Mouse (Mus musculus) E14TG2a.4 (cell line): ENCODE results near the gene Izumo4.

Source experiments
- H3K27me3 ChIP-seq: 2 replicates; pipeline ENCODE4 v1.6.1; 2014; ENCODE audit warnings: low read length, control low read depth; ENCODE audit not compliant: insufficient read depth
- H3K36me3 ChIP-seq: 2 replicates; pipeline ENCODE4 v1.6.1; 2014; ENCODE audit warnings: low read length, control low read depth; ENCODE audit not compliant: insufficient read depth
- H3K4me1 ChIP-seq: replicated peaks from 2 replicates; pipeline ENCODE4 v1.6.1; 2014; ENCODE audit warnings: low read depth, low read length, control low read depth
- H3K4me3 ChIP-seq: replicated peaks from 2 replicates; pipeline ENCODE4 v1.5.1; 2014; ENCODE audit warnings: mild to moderate bottlenecking, low read length
- H3K9me3 ChIP-seq: 2 replicates; pipeline ENCODE4 v1.6.1; 2014; ENCODE audit warnings: low read length, control low read depth
- CTCF ChIP-seq: conservative IDR thresholded peaks from 2 replicates; pipeline ENCODE4 v1.5.1; 2014; ENCODE audit warnings: low read length
- NANOG ChIP-seq: IDR thresholded peaks from 2 replicates; pipeline ENCODE4 v1.6.1; 2014; ENCODE audit warnings: borderline replicate concordance, low read length, mixed read lengths
- POU5F1 ChIP-seq: IDR thresholded peaks from 2 replicates; pipeline ENCODE4 v1.6.1; 2014; ENCODE audit warnings: low read length, borderline replicate concordance

Izumo4 gene

DNA sequence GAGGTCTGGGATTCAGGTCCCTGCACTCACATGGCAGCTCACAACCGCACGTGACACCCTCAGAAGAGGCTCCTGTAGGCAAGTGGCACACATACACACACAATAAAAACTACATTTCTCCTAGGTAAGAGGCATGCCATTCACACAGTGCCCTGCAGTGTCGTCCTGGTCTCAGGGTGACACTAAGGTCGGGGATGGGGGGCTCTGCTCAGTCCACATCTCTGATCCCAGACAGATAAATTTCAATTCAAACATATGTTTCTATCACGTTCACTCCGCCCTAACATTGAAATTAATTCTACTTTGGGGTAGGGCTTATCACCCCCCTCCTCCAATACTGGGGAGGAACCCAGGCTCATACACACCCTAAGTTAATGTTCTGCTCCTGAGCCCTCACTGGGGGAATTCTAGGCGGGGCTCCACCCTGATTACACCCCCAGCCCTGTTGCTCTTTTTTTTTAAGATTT lies 1.9 kb upstream of the Izumo4 start:
- peak overlapping the region; percentile 89 for H3K4me3 ChIP-seq
- no peaks in the 10 kb centered on the region for H3K27me3 ChIP-seq
- peaks cover 79% of the 10 kb centered on the region for H3K4me1 ChIP-seq
- peaks cover 33% of the 10 kb centered on the region for H3K36me3 ChIP-seq
- no peaks in the 10 kb centered on the region for H3K9me3 ChIP-seq
- TF ChIP-seq POU5F1, result no peak
- TF ChIP-seq NANOG, result no peak
- TF ChIP-seq CTCF, result no peak

DNA sequence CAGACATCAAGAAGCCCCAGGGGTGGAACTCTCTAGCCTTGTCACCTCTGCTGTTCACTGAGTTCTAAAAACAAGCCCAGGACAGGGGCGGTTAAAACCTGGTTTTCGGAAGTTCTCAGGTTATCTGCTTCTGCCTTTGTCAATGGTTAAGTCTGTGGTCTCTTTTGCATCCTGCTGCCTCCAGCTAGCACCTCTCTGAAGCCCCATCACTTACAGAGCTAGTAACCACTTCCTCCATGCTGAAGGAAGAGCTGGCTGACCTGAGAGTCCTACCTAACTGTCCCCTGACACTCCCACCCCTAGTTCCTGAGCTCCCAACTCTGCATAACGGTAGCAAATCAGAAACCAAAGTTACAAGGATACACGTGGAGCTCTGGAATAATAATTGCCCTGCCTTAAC lies 1.3 kb upstream of the Izumo4 start:
- TF ChIP-seq NANOG, result no peak
- TF ChIP-seq POU5F1, result no peak
- TF ChIP-seq CTCF, result no peak
- Histone ChIP-seq H3K4me1 (peaks cover 78% of the 10 kb centered on the region), H3K36me3 (peaks cover 39% of the 10 kb centered on the region), H3K27me3 (no peaks in the 10 kb centered on the region), H3K4me3 (peak overlapping the region; percentile 89), H3K9me3 (no peaks in the 10 kb centered on the region)

DNA sequence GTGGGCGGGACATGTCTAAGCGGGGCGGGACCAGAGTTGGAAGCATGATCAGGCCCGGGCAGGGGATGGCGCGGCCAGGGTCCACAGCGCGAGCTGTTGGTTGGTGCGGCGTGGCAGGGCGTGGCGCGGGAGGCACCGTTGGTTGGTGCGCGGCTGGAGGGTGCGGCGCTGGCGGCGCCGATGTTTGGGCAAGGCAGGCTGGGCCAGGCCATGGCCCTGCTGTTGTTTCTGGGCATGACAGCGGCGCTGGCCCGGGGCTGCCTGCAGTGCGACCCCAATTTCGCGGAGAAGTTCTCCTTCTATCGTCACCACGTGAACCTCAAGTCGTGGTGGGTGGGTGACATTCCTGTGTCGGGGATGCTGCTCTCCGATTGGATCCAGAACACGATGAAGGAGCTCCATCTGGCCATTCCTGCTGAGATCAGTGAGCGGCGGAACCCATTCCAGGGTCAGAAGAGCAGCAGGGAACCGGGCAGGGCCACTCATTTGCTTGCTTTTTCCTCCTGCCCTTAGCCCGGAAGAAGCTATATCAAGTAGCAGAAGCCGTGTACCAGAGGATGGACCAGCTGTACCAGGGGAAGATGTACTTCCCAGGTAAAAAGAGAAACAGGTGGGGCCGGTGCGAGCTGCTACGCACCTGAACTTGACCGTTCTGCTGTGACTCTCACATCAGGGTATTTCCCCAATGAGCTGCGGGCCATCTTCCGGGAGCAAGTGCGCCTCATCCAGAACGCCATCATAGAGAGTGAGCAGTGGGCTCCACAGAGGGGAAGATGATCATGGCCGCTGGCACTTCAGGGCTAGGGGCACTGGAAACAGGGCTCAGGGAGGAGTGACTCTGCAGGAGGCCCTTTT lies 779 bp downstream of the Izumo4 start:
- Histone ChIP-seq H3K4me1 (peaks cover 59% of the 10 kb centered on the region), H3K36me3 (peaks cover 56% of the 10 kb centered on the region), H3K4me3 (peak overlapping the region; percentile 89), H3K9me3 (no peaks in the 10 kb centered on the region), H3K27me3 (no peaks in the 10 kb centered on the region)
- no peak for TF ChIP-seq POU5F1
- no peak for TF ChIP-seq NANOG

DNA sequence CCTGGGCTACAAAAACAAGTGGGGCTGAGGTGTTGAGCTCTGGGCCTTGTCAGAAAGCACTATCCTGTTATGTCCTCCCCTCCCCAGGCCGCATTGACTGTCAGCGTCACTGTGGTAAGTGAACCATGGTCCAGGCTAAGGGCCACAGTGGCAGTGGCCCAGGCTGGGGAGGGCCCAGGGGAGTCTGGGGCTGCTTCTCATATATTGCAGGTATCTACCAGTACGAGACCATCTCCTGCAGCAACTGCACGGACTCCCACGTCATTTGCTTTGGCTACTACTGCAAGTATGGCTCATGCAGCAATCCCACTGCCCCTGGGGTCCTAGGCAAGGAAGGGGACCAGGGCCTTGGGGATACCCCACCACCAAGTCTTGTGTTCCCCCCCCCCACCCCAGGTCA lies 1.7 kb downstream of the Izumo4 start:
- peaks cover 56% of the 10 kb centered on the region for H3K36me3 ChIP-seq
- peaks cover 50% of the 10 kb centered on the region for H3K4me1 ChIP-seq
- H3K9me3 ChIP-seq, result no peaks in the 10 kb centered on the region
- TF ChIP-seq CTCF (no peak), POU5F1 (no peak), NANOG (no peak)
- H3K4me3 ChIP-seq, result peak overlapping the region; percentile 89
- no peaks in the 10 kb centered on the region for H3K27me3 ChIP-seq

DNA sequence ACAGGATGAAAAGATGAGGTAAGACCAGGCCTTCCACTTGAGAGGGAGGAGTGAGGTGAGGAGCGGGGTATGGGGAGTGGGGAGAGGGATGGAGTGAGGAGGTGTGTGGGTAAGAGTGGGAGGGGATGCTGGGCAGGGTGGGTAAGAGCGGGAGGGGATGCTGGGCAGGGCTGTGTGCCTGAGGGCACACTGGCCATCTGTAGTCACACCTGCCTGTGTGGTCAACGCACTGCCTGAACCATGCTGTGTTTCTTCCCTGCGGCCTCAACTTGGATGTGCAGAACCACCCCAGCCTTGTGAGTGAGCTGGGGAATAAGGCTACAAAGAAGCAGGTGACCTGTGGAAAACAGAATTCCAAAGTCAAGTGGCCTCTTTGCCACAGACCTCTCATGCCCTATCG lies 2.4 kb downstream of the Izumo4 start:
- Histone ChIP-seq H3K9me3 (no peaks in the 10 kb centered on the region), H3K4me1 (peaks cover 52% of the 10 kb centered on the region), H3K36me3 (peaks cover 57% of the 10 kb centered on the region), H3K27me3 (no peaks in the 10 kb centered on the region), H3K4me3 (no peak overlapping the region)
- TF ChIP-seq NANOG, result no peak
- no peak for TF ChIP-seq POU5F1
- TF ChIP-seq CTCF, result no peak

DNA sequence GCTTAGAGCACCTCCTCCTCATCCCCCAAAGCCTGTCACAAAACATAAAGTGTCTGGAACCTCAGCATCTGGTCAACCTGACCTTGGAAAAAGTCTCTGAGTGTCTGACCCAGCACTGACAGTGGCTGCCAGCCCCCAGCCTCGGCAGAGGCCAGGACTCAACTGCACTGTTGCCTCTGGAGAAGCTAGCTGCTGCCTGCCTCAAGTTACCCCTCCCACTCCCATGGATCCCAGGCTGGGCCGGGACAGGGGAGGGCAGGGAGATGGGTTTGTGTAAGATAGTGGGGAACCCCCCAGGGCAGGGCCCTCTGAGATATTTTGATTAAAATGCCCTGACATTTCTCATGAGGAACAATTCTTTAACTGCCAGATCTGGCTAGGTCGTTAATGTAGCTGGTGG lies 3.0 kb downstream of the Izumo4 start:
- Histone ChIP-seq H3K9me3 (no peaks in the 10 kb centered on the region), H3K27me3 (no peaks in the 10 kb centered on the region), H3K36me3 (peaks cover 64% of the 10 kb centered on the region), H3K4me3 (no peak overlapping the region), H3K4me1 (peaks cover 48% of the 10 kb centered on the region)
- TF ChIP-seq NANOG, result no peak
- no peak for TF ChIP-seq CTCF
- TF ChIP-seq POU5F1, result no peak

DNA sequence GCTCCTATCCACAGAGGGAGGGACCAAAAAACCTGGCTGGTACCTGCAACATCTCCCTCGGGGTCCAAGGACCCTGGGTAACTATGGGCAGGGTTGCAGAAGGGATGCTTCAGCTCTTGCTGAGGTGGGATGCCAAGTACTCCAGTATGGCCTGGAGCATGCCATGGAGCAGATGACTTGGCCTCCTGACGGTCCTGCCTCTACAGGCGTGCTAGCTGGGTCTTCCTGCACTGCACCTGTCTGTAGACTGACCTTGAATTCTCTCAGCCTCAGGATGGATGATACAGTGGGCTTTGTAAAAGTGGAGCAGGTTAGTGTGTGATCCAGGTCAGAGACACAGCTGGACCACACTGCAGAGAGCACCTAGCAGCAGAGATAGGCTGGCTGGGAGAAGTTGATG lies 3.5 kb downstream of the Izumo4 start:
- TF ChIP-seq CTCF, result no peak
- TF ChIP-seq NANOG, result no peak
- no peak for TF ChIP-seq POU5F1
- H3K27me3 ChIP-seq, result no peaks in the 10 kb centered on the region
- no peaks in the 10 kb centered on the region for H3K9me3 ChIP-seq
- no peak overlapping the region for H3K4me3 ChIP-seq
- peaks cover 43% of the 10 kb centered on the region for H3K4me1 ChIP-seq
- H3K36me3 ChIP-seq, result peaks cover 68% of the 10 kb centered on the region

DNA sequence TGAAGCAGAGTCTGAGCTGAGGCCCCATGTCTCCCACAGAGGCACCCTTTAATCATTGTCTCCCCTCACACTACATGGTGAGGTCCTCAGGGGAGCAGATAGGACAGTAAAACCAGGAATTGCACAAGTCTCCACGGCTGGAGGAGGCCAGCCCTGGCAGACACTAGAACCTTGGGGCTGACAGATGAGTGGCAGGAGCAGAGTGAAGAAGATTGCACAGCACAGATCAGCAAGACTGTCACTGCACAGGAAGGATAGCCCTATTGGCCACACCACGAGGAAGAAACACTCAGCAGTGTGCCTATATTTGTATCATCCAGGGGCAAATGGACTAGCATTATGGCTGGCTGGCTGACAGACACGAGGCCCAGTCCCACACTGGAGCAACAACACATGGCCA lies 8.8 kb downstream of the Izumo4 start:
- H3K9me3 ChIP-seq, result no peaks in the 10 kb centered on the region
- H3K4me3 ChIP-seq, result no peak overlapping the region
- H3K27me3 ChIP-seq, result no peaks in the 10 kb centered on the region
- peaks cover 10% of the 10 kb centered on the region; the same call in 1 of the 2 replicates for H3K4me1 ChIP-seq
- TF ChIP-seq CTCF (no peak), NANOG (no peak), POU5F1 (no peak)
- peaks cover 100% of the 10 kb centered on the region for H3K36me3 ChIP-seq

DNA sequence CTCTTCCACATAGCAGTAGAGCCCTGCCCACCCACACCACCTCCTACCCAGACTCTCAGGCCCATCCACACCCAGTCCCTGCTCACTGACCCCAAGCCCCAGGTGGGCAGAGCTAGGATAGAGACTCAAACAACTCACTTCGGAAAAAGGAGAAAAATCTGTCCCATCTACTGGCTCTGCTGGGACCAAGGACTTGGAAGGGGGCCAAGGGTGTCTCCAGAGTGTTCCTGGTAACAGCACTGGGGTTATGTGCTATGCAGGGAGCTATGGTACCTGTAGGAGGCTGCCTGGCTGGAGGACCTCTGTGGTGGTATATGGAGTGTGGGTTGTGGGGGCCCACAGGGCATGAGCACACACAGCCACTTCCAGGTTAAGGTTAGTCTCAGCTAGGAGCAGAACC lies 15.3 kb downstream of the Izumo4 start:
- Histone ChIP-seq H3K4me1 (0 out of 2 replicates have a peak, but pooled peaks cover 10% of the 10 kb centered on the region), H3K36me3 (peaks cover 100% of the 10 kb centered on the region), H3K9me3 (no peaks in the 10 kb centered on the region), H3K4me3 (no peak overlapping the region), H3K27me3 (no peaks in the 10 kb centered on the region)
- TF ChIP-seq NANOG, result no peak
- no peak for TF ChIP-seq CTCF
